Mouse (Mus musculus): ENCODE measurements around the gene Hivep1.

Hivep1 gene

GRCm38 (mm10) chr13:42051961-42052695 is at the start of gene Hivep1:
Gene Hivep1 (plus strand): TSS chr13:42052021.
- DNase-seq (ENCODE audit: low read depth, low spot score) = peak; percentile 41

DNA sequence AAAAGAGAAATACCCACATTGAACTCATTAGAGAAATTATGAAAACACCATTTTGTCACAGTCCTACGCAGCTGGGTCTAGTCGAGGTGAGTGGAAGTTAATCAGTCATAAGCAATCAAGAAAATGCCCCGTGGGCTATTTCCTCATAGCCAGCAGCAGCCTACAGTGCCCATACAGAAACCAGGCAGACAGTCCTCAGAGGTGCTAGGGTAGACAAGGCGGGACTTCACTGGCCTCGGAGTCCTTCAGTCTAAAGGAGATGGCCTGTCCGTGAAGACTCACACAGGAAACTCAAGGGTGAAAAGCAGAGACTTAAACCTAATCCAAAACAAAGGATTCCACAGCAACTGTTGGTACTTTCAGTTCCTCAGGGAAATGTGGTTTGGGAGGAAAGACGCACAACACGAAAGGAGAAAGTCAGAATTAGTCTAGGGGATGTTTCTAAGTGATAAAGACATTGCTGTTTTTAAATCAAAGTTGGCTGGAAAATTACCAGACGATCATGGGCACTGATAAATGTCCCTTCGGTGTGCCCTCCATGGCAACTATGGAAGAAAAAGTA is 36.3 kb upstream of the Hivep1 start:
- DNase-seq (ENCODE audit: low read depth, low spot score) = no peak

DNA sequence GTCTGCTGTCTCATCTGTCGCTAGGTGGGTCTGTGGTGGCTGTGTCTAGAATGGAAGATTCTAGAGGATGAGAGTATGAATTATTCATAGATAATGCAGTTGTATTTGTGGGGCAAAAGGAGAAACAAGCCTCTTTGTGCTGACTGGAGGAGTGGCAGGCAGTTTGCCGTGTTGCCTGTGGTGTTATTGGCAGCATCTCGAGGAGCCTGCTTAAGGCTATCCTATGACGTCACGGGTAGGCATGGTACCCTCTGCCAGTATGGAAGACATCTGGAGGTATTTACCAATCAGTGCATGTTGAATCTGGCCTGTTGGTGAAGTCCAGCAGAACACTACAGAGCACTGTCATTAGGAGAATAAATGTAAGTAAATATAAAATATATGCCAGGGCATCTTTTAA is 35.6 kb upstream of the Hivep1 start:
- no peak for DNase-seq (ENCODE audit: low read depth, low spot score)

DNA sequence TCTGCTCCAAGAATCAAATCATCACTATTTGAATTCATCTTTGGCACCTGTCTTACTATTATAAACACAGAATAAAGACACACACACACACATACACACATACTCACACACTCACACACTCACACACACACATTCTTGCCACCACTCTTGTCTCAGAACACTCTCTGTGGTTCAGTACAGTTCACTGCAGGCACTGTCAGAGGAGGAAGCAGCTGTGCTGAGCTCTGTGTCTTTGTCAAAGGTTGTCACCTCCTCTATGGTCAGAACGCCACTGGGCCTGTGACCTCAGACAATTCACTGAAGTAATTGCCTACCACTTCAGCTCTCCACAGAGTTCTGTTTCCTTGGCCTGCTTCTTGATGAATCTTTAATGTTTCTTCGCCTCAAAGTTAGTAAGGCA is 33.5 kb upstream of the Hivep1 start:
- DNase-seq (ENCODE audit: low read depth, low spot score) = no peak

- no peak for DNase-seq (ENCODE audit: low read depth, low spot score)
Measured at GRCm38 (mm10) chr13:42041203-42041602, 10.6 kb upstream of the Hivep1 start.

GRCm38 (mm10) chr13:42043431-42043830 is 8.4 kb upstream of the Hivep1 start:
- DNase-seq (ENCODE audit: low read depth, low spot score) = no peak

DNA sequence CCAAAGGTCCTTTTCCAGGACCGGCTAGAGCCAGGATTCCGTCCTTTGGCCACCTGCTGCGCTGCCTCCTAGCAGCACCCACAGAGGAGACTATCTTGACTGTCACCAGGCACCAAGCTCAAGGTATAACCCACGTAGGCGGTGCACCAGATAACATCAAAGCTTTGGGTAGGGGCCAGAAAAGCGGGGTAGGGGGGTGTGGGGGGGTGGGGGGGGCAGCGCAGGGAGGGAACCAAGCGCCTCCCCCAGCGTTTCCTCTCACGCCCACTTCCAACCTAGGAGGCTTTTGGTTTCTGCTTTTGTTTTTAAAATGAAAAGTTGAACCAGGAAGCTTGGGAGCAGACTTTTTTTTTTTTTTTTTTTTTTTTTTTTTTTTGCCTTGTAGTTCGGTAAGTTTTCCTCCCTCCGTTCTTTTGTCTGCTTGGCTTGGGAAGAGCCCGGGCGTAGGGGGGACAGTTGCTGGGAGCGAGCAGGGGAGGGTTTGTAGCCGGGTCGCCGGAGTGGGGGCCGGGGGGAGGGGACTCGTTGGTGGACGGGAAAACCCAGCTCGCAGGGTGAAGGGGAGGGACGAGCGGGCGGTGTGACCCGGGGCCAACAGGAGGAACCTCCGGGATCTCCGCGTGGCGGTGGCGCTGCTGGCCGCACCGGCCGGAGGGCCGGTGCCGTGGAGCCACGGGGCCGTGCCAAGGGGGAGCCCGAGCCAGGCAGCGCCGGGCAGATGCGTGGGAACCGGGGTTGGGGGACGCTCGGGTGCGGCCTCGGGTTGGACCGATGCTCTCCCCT is 2.6 kb upstream of the Hivep1 start:
- peak; percentile 23 for DNase-seq (ENCODE audit: low read depth, low spot score)

GRCm38 (mm10) chr13:42049774-42050125 is 2.1 kb upstream of the Hivep1 start:
- DNase-seq (ENCODE audit: low read depth, low spot score) = no peak

GRCm38 (mm10) chr13:42050160-42050559 is 1.7 kb upstream of the Hivep1 start:
- DNase-seq (ENCODE audit: low read depth, low spot score) = no peak

DNA sequence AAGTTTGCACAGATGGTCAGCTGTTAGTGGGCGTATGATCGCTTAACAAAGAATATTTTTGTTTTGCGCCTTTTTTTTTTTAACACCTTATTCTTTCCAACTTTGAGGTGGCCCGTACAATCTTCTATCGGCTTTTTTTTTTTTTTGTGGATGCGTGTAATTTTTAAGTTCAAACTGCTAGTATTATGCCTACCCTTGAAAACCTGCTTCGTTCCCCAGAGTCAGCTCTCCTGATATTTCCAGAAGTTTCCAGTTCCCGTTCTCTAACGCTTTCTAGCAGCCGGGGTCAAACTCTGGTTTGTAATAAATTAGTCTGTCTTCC is 980 bp upstream of the Hivep1 start:
- no peak for DNase-seq (ENCODE audit: low read depth, low spot score)

DNA sequence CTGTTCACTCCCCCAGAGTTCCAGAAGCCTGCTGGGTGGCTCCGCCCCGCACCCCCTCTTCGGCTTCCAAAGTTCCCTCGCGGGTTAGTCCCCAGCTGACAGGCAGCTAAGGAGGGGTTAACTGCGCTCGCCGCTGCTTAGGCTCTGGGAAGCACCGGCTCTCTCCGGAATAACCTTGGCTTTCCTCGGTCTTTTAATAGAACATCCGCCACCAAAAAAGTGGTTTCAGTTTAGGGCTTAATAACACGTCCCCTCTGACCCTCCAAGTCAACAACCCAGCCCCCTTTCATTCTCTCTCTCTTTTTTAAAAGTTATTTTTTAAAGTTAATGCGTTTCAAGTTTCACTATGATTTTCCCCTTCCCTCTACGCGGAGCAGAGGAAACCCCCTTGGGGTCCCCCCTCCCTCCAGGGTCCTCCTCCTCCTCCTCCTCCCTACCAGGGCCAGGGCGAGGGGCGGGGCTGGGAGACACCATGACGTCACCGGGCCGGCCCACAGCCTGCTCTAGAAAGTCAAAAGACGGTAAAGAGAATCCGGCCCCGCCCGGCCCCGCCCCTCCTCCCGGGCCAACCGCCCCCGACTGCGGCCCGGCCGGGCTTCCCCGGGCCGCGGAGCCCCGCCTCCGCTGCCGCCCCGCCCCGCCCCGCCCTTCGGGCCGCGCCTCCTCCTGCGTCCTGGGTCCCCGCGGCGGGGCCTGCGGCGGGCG is 467 bp upstream of the Hivep1 start:
- peak; percentile 94 for DNase-seq (ENCODE audit: low read depth, low spot score)

GRCm38 (mm10) chr13:42052696-42053541 is 1.1 kb downstream of the Hivep1 start:
- peak; percentile 82 for DNase-seq (ENCODE audit: low read depth, low spot score)

GRCm38 (mm10) chr13:42053656-42054055 is 1.8 kb downstream of the Hivep1 start:
- DNase-seq (ENCODE audit: low read depth, low spot score) = peak; percentile 46

GRCm38 (mm10) chr13:42054138-42054537 is 2.3 kb downstream of the Hivep1 start:
- no peak for DNase-seq (ENCODE audit: low read depth, low spot score)

GRCm38 (mm10) chr13:42056712-42057332 is 5.0 kb downstream of the Hivep1 start:
- no peak for DNase-seq (ENCODE audit: low read depth, low spot score)

DNA sequence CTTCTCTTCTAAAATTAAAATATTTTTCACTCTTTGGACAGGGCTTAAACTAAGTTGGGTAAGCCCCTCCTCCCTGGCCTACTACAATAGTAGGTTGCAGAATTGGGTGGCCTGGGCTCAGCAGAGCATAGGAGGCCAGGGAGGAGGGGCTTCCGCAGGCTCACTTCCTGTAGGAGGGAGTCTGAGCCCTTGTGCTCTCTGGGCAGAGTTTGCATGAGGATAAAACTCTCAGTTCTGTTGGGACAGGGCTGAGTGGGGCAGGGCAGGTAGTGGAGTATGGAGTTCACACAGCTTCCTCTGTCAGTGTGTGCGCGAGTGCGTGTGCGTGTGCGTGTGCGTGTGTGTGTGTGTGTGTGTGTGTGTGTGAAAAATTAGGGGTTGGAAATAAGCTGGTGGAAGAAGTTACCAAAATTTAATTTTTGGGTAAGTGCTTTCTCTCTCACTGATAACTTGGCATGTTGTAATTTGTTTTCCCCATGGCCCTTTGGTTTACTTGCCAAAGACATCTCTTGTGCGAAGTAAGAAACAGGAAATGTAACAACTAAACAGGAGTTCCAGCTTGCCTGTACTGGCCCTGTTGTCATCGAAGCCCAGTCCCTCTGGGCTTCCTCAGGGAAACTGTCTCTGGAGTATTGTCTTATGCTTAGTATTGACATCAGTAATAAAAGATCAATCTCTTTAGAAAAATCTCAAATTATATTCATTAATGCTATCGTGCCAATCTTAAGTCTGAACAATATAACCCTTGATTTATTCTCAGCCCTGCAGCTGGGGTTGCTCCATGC is 9.2 kb downstream of the Hivep1 start:
- peak; percentile 12 for DNase-seq (ENCODE audit: low read depth, low spot score)

DNA sequence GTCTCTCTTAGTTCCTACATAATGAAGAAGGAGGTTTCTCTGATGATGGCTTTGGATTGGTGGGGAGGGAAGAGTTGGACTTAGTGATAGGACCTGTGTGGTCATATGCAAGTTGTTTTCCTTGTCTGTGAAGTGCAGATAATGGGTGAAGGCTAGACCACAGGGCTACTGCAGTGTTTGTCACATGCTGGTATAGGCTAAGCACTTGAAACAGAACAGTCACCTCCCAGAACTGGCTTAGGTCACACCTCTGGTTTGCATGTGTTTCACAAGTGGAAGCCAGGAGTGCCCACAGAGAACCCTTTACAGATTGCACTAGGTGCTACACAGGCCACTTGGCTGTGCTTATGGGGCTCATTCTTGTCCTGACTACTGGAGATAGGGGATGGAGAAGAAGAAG is 12.4 kb downstream of the Hivep1 start:
- no peak for DNase-seq (ENCODE audit: low read depth, low spot score)

- DNase-seq (ENCODE audit: low read depth, low spot score) = no peak
Measured at GRCm38 (mm10) chr13:42070236-42070635, 18.4 kb downstream of the Hivep1 start.

- DNase-seq (ENCODE audit: low read depth, low spot score) = no peak
Measured at GRCm38 (mm10) chr13:42071011-42071410, 19.2 kb downstream of the Hivep1 start.

GRCm38 (mm10) chr13:42073285-42073684 is 21.5 kb downstream of the Hivep1 start:
- DNase-seq (ENCODE audit: low read depth, low spot score) = no peak

All from ES-CJ7 (cell line).